Mouse (Mus musculus) testis, adult 10 weeks (tissue): ENCODE results near the gene Zbtb32. TPM values are rescaled to one million over a fixed set of nuclear protein-coding genes. Genes with fewer than 3 reads are reported as not detected.

Source experiments
- polyA plus RNA-seq: library from polyadenylated mRNA; stranded (reverse); fragments of 350-450 nt; fragmentation: Illumina TruSeq; extraction: RNeasy Lipid Tissue Mini Kit (QIAGEN cat#74804); gene quantifications from one replicate; pipeline ENCODE4 v1.2.3, GENCODE M21; 2014; ENCODE audit warnings: low read depth, low replicate concordance

Zbtb32 gene
- polyA plus RNA-seq, result 21.3 TPM

GRCm38 (mm10) chr7:30598786-30599185 is at the start of gene Zbtb32:
Zbtb32 (minus strand) TSS chr7:30598909.

GRCm38 (mm10) chr7:30635752-30636151 is 37.0 kb upstream of the Zbtb32 start, which contains the start of gene Etv2:
Etv2 (minus strand) TSS chr7:30635852.

GRCm38 (mm10) chr7:30625530-30626384 is 27.0 kb upstream of the Zbtb32 start, which contains the start of gene Cox6b1:
Cox6b1 (minus strand) TSS chr7:30626151.

GRCm38 (mm10) chr7:30612654-30613402 is 14.1 kb upstream of the Zbtb32 start, which contains the start of gene Upk1a:
Upk1a (minus strand) TSS chr7:30612847.

GRCm38 (mm10) chr7:30588676-30589434 is 9.9 kb downstream of the Zbtb32 start, which contains the start of gene Kmt2b:
Kmt2b (minus strand) TSS chr7:30588726.

DNA sequence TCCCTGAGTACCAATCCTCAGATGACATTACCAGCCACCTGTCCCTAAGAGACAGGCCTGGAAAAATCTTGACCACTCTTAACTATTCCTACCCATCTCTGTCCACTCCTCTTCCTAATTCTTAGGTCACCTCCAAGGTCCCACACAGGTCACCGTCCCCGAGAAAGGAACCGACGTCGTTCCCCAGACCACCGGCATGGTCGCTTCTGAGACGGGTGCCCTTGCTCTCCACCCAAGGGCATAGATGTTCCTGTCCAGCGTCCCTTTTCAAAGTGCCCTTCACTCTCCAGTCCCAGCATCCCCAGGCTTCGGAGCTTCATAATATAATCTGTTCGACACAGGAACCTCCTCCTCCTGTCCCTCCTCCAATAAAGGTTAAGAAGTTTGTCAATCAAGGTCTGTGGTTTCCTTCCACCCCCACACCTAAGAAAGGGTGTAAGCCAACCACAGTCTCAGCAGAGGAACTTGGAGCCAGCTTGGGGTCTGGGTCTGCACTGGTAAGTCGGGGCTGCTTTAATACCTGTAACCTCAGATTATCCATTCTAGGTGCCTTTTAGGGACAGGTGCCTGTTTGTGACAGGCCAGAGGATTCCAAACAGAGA is 33.6 kb downstream of the Zbtb32 start, which contains the start of gene Igflr1:
Gene Igflr1, plus strand, starts transcription at position 458 of the 602 bp plus-strand sequence.

GRCm38 (mm10) chr7:30563117-30563905 is 35.4 kb downstream of the Zbtb32 start, which contains the start of the genes U2af1l4, Gm49396 and Psenen:
U2af1l4 (plus strand) TSS chr7:30563301.
Gm49396 (plus strand) TSS chr7:30563344.
Psenen (minus strand) TSS chr7:30563627.

DNA sequence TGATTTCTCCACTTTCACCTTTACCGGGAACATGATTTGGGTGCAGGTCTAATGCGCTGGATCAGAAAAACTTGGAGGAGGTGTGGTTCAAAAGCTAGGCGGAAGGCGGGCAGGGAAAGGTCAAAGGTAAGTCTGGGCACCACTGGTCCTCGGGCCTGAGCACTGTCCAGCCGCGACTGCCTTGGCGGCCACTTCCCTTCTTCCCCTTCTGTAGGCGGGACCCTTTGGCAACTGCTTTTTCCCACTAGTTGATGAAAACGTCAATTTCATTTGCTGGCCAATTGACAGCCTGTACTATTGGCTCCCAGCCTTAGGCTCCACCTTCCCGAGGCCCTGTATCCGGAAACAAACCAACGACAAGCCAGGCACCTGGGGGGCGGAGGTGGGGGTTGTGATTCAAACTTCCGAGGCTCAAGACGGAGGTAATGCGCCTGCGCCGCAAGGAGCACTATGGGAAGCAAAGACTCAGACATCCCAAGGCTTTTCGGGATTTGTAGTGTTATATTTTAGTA is 39.2 kb downstream of the Zbtb32 start, which contains the start of gene Lin37:
Gene Lin37, minus strand, starts transcription at position 396 of the 512 bp plus-strand sequence.

DNA sequence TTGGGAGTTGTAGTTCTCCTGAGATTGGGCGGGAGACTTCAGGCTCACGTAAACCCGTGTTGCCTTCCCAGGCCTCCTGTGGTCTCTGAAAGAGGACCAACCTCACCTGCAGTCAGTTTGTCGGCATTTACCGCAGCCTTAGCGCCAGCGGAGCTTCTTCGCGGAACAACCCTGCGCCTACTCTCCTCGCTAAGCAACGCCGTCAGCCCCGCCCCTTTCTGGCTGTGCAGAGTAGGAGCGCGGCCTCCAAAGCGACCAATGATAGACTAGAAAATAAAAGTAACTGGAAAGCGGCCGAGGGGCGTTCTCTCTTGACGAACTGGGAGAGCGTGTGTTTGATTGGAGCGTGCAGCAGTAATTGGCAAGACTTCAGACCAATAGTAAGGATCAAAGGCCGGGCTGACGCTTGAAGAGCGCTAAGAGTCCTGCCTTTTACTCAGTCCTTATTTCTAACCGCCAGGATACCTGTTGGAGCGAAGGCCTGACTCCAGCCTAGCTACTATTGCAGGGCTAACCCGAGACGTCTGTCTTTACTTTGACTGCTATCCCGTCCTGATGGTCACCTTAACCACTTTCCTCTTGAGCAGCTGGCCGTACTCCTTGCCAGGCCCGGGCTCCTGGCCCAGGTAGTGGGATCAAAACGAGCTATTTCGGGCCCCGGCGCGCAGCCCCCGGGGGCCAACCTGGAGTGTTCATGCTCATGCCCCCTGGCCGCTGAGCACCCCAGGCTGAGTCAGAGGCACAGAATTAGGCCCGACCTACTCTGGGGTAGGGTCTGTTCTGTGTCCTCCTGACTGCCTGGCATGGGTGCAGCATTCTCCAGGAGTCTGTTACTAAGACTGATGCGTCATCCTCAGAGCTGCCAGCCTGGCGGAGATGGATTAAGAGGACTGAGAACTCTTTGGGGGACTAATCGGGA is 46.3 kb downstream of the Zbtb32 start, which contains the start of the genes Hspb6 and Proser3:
Gene Hspb6, plus strand, starts transcription at position 77 of the 919 bp plus-strand sequence.
Gene Proser3, minus strand, starts transcription at position 198 of the 919 bp plus-strand sequence.

Other genes with a start within 250 kb of the Zbtb32 start
- gene Lrfn3, start 236.1 kb downstream of the Zbtb32 start, polyA plus RNA-seq, result not detected
- not detected for gene Tyrobp, start 185.1 kb downstream of the Zbtb32 start, polyA plus RNA-seq
- gene Hcst, start 179.1 kb downstream of the Zbtb32 start, polyA plus RNA-seq, result not detected
- gene Nfkbid, start 177.2 kb downstream of the Zbtb32 start, polyA plus RNA-seq, result 0.10 TPM
- 1.3 TPM for gene Aplp1, start 153.4 kb downstream of the Zbtb32 start, polyA plus RNA-seq
- not detected for gene Kirrel2, start 141.2 kb downstream of the Zbtb32 start, polyA plus RNA-seq
- gene Nphs1, start 140.6 kb downstream of the Zbtb32 start, polyA plus RNA-seq, result 0.07 TPM
- not detected for gene Prodh2, start 105.3 kb downstream of the Zbtb32 start, polyA plus RNA-seq
- gene Arhgap33, start 63.8 kb downstream of the Zbtb32 start, polyA plus RNA-seq, result 4.2 TPM
- gene Hspb6, start 46.7 kb downstream of the Zbtb32 start, polyA plus RNA-seq, result 35.8 TPM
- gene Proser3, start 46.6 kb downstream of the Zbtb32 start, polyA plus RNA-seq, result 5.3 TPM
- gene Lin37, start 39.1 kb downstream of the Zbtb32 start, polyA plus RNA-seq, result 9.7 TPM
- 13.3 TPM for gene U2af1l4, start 35.6 kb downstream of the Zbtb32 start, polyA plus RNA-seq
- gene Gm49396, start 35.6 kb downstream of the Zbtb32 start, polyA plus RNA-seq, result 0.97 TPM
- 22.6 TPM for gene Psenen, start 35.3 kb downstream of the Zbtb32 start, polyA plus RNA-seq
- not detected for gene Igflr1, start 33.5 kb downstream of the Zbtb32 start, polyA plus RNA-seq
- 7.6 TPM for gene Kmt2b, start 10.2 kb downstream of the Zbtb32 start, polyA plus RNA-seq
- not detected for gene Upk1a, start 13.9 kb upstream of the Zbtb32 start, polyA plus RNA-seq
- 113 TPM for gene Cox6b1, start 27.2 kb upstream of the Zbtb32 start, polyA plus RNA-seq
- not detected for gene Etv2, start 36.9 kb upstream of the Zbtb32 start, polyA plus RNA-seq
- gene Rbm42, start 51.4 kb upstream of the Zbtb32 start, polyA plus RNA-seq, result 0.29 TPM
- 7.4 TPM for gene Haus5, start 66.1 kb upstream of the Zbtb32 start, polyA plus RNA-seq
- 380 TPM for gene Pmis2, start 72.7 kb upstream of the Zbtb32 start, polyA plus RNA-seq
- 6.8 TPM for gene 2200002J24Rik, start 100.0 kb upstream of the Zbtb32 start, polyA plus RNA-seq
- gene Atp4a, start 113.3 kb upstream of the Zbtb32 start, polyA plus RNA-seq, result 0.25 TPM
- 14.5 TPM for gene Tmem147, start 130.6 kb upstream of the Zbtb32 start, polyA plus RNA-seq
- gene Gapdhs, start 144.8 kb upstream of the Zbtb32 start, polyA plus RNA-seq, result 629 TPM
- 0.59 TPM for gene Sbsn, start 152.6 kb upstream of the Zbtb32 start, polyA plus RNA-seq
- gene Dmkn, start 164.8 kb upstream of the Zbtb32 start, polyA plus RNA-seq, result 5.9 TPM
- gene Krtdap, start 189.0 kb upstream of the Zbtb32 start, polyA plus RNA-seq, result not detected
- gene Ffar2, start 224.9 kb upstream of the Zbtb32 start, polyA plus RNA-seq, result not detected